Mouse (Mus musculus) CH12.LX (cell line): ENCODE measurements around the gene Dcaf10. TPM values are rescaled to one million over a fixed set of nuclear protein-coding genes. Genes with fewer than 3 reads are reported as not detected.

Experiments
- DNase-seq: peaks from one replicate; pipeline ENCODE4 v3.0.0-alpha.2; 2013; ENCODE audit errors: extremely low read depth
- H3K27ac ChIP-seq: 2 replicates; pipeline ENCODE4 v1.5.1; 2012; ENCODE audit warnings: low read depth, mild to moderate bottlenecking, control low read depth, moderate library complexity; ENCODE audit not compliant: insufficient read depth
- H3K27me3 ChIP-seq: replicated peaks from 2 replicates; pipeline ENCODE3; 2012; ENCODE audit warnings: inconsistent platforms
- H3K36me3 ChIP-seq, 2 experiments: replicated peaks in 1 of 2; 2 replicates each; pipeline versions ENCODE3 to v1.6.1; 2012; ENCODE audit warnings: inconsistent platforms in 1 of 2, low read length in 1 of 2, mild to moderate bottlenecking in 1 of 2, mixed read lengths in 1 of 2, moderate library complexity in 1 of 2; ENCODE audit not compliant: control insufficient read depth in 1 of 2, insufficient read depth in 1 of 2
- H3K4me1 ChIP-seq, 2 experiments: 2 replicates each; pipeline ENCODE4 v1.6.1; 2012; ENCODE audit warnings: inconsistent platforms in 1 of 2, moderate library complexity in 1 of 2; ENCODE audit not compliant: insufficient read depth in 2 of 2, control insufficient read depth in 1 of 2
- H3K4me2 ChIP-seq: 2 replicates; pipeline ENCODE4 v1.6.1; 2012; ENCODE audit warnings: low read depth, mild to moderate bottlenecking, control low read depth; ENCODE audit not compliant: poor library complexity, insufficient read depth, severe bottlenecking
- H3K4me3 ChIP-seq, 3 experiments: fragments of 150-350 bp in 1 of 3; sonication (generic) in 1 of 3; replicated peaks in 1 of 3; 2 replicates each; pipeline versions ENCODE3 to v1.5.1; 2011 to 2012; ENCODE audit warnings: low read depth in 2 of 3, low read length in 2 of 3, mild to moderate bottlenecking in 2 of 3, moderate library complexity in 2 of 3, control low read depth in 1 of 3, improper control_type of control experiment in 1 of 3, inconsistent platforms in 1 of 3, mixed read lengths in 1 of 3; ENCODE audit not compliant: poor library complexity in 1 of 3
- H3K79me2 ChIP-seq: replicated peaks from 2 replicates; pipeline ENCODE4 v1.6.1; 2012; ENCODE audit warnings: mild to moderate bottlenecking, moderate library complexity; ENCODE audit not compliant: control insufficient read depth, poor library complexity, insufficient read depth, severe bottlenecking; ENCODE audit errors: extremely low read depth
- H3K9ac ChIP-seq: 2 replicates; pipeline ENCODE4 v1.6.1; 2012; ENCODE audit warnings: low read depth, mild to moderate bottlenecking, control low read depth, moderate library complexity; ENCODE audit not compliant: insufficient read depth
- H3K9me3 ChIP-seq: replicated peaks from 2 replicates; pipeline ENCODE3; 2012; ENCODE audit warnings: low read length, inconsistent platforms, mixed read lengths
- BHLHE40 ChIP-seq: IDR thresholded peaks from 2 replicates; pipeline ENCODE4 v1.6.1; 2011; ENCODE audit warnings: mild to moderate bottlenecking, low read depth, low read length, improper control_type of control experiment
- CHD2 ChIP-seq: IDR thresholded peaks from 2 replicates; pipeline ENCODE4 v1.6.1; 2011; ENCODE audit warnings: low read length, improper control_type of control experiment
- E2F4 ChIP-seq: IDR thresholded peaks from 2 replicates; pipeline ENCODE4 v1.6.1; 2011; ENCODE audit warnings: low read depth, low read length, improper control_type of control experiment; ENCODE audit not compliant: insufficient replicate concordance
- ELF1 ChIP-seq: IDR thresholded peaks from 2 replicates; pipeline ENCODE4 v1.6.1; 2014; ENCODE audit warnings: low read depth, mild to moderate bottlenecking, inconsistent platforms, low read length, improper control_type of control experiment
- EP300 ChIP-seq: IDR thresholded peaks from 2 replicates; pipeline ENCODE4 v1.6.1; 2011; ENCODE audit warnings: low read length, improper control_type of control experiment
- ETS1 ChIP-seq: conservative IDR thresholded peaks from 2 replicates; pipeline ENCODE4 v1.6.1; 2012; ENCODE audit warnings: low read depth, mild to moderate bottlenecking, inconsistent platforms, low read length, improper control_type of control experiment, moderate library complexity
- GABPA ChIP-seq: IDR thresholded peaks from 2 replicates; pipeline ENCODE4 v1.6.1; 2012; ENCODE audit warnings: low read depth, low read length, improper control_type of control experiment, inconsistent platforms; ENCODE audit not compliant: insufficient replicate concordance
- HCFC1 ChIP-seq: IDR thresholded peaks from 2 replicates; pipeline ENCODE4 v1.6.1; 2012; ENCODE audit warnings: low read depth, mild to moderate bottlenecking, inconsistent platforms, low read length, improper control_type of control experiment
- IRF4 ChIP-seq: IDR thresholded peaks from 2 replicates; pipeline ENCODE4 v1.6.1; 2014; ENCODE audit warnings: low read depth, mild to moderate bottlenecking, inconsistent platforms, low read length, improper control_type of control experiment
- KAT2A ChIP-seq: IDR thresholded peaks from 2 replicates; pipeline ENCODE4 v1.6.1; 2012; ENCODE audit warnings: low read length, improper control_type of control experiment, inconsistent platforms; ENCODE audit not compliant: insufficient replicate concordance
- MAX ChIP-seq: IDR thresholded peaks from 2 replicates; pipeline ENCODE4 v1.6.1; 2011; ENCODE audit warnings: low read length, improper control_type of control experiment
- MAZ ChIP-seq: IDR thresholded peaks from 2 replicates; pipeline ENCODE4 v1.6.1; 2012; ENCODE audit warnings: low read depth, mild to moderate bottlenecking, inconsistent platforms, low read length, improper control_type of control experiment, moderate library complexity
- MEF2A ChIP-seq: IDR thresholded peaks from 2 replicates; pipeline ENCODE4 v1.6.1; 2014; ENCODE audit warnings: low read depth, mild to moderate bottlenecking, inconsistent platforms, low read length, improper control_type of control experiment, borderline replicate concordance
- MXI1 ChIP-seq: IDR thresholded peaks from 2 replicates; pipeline ENCODE4 v1.6.1; 2011; ENCODE audit warnings: mild to moderate bottlenecking, low read depth, low read length, improper control_type of control experiment
- MYC ChIP-seq: IDR thresholded peaks from 2 replicates; pipeline ENCODE4 v1.6.1; 2011; ENCODE audit warnings: low read depth, mild to moderate bottlenecking, improper control_type of control experiment, low read length
- NELFE ChIP-seq: IDR thresholded peaks from 2 replicates; pipeline ENCODE4 v1.6.1; 2011; ENCODE audit warnings: low read depth, low read length, improper control_type of control experiment
- NRF1 ChIP-seq: IDR thresholded peaks from 2 replicates; pipeline ENCODE4 v1.6.1; 2014; ENCODE audit warnings: low read depth, mild to moderate bottlenecking, inconsistent platforms, low read length, improper control_type of control experiment, moderate library complexity
- POLR2A ChIP-seq: IDR thresholded peaks from 2 replicates; pipeline ENCODE4 v1.6.1; 2011; ENCODE audit warnings: low read depth, mild to moderate bottlenecking, improper control_type of control experiment, low read length
- POLR2AphosphoS2 ChIP-seq: IDR thresholded peaks from 2 replicates; pipeline ENCODE4 v1.6.1; 2011; ENCODE audit warnings: low read depth, low read length, improper control_type of control experiment
- RCOR1 ChIP-seq: conservative IDR thresholded peaks from 2 replicates; pipeline ENCODE4 v1.6.1; 2012; ENCODE audit warnings: low read depth, mild to moderate bottlenecking, inconsistent platforms, low read length, improper control_type of control experiment
- TCF12 ChIP-seq: IDR thresholded peaks from 2 replicates; pipeline ENCODE4 v1.6.1; 2014; ENCODE audit warnings: low read depth, mild to moderate bottlenecking, inconsistent platforms, low read length, improper control_type of control experiment
- USF1 ChIP-seq: IDR thresholded peaks from 2 replicates; pipeline ENCODE4 v1.6.1; 2014; ENCODE audit warnings: low read depth, mild to moderate bottlenecking, inconsistent platforms, low read length, improper control_type of control experiment
- USF2 ChIP-seq: conservative IDR thresholded peaks from 2 replicates; pipeline ENCODE4 v1.6.1; 2011; ENCODE audit warnings: low read depth, low read length, improper control_type of control experiment
- ZKSCAN1 ChIP-seq: IDR thresholded peaks from 2 replicates; pipeline ENCODE4 v1.6.1; 2012; ENCODE audit warnings: low read depth, inconsistent platforms, low read length, improper control_type of control experiment, borderline replicate concordance
- ZMIZ1 ChIP-seq: IDR thresholded peaks from 2 replicates; pipeline ENCODE4 v1.6.1; 2012; ENCODE audit warnings: low read depth, mild to moderate bottlenecking, inconsistent platforms, low read length, improper control_type of control experiment
- dilution Hi-C: fragments of 300-500 bp; cut with MboI; formaldehyde crosslinking; loops from 2 replicates; pipeline ENCODE4 v1.14.3; 2020; ENCODE audit warnings: low sequenced_read_pairs; ENCODE audit not compliant: extremely low pct_unique_long_range_greater_than_20kb, extremely low pct_ligation_motif_present
- in situ Hi-C: fragments of 300-500 bp; cut with MboI; formaldehyde crosslinking; loops from 3 replicates; pipeline ENCODE4 v1.14.3; 2019; ENCODE audit warnings: low sequenced_read_pairs, low pct_ligation_motif_present, low pct_unique_long_range_greater_than_20kb, mixed read lengths
- polyA plus RNA-seq: library from polyadenylated mRNA; unstranded; fragments of >175 nt; gene quantifications from 2 replicates; pipeline ENCODE4 v1.2.1, GENCODE M21; 2012; ENCODE audit warnings: low read depth; ENCODE audit not compliant: insufficient read length
- total RNA-seq, 2 experiments: library from RNA; depleted of rRNA; stranded (reverse); fragments of 300-350 nt in 1 of 2; fragments of >200 nt in 1 of 2; gene quantifications; 2 replicates each; pipeline ENCODE4 v1.2.3; 2012 to 2014

The Dcaf10 gene
- total and polyA plus RNA-seq, 3 experiments, result 6.8 to 11.6 (median 11.1) TPM

GRCm38 (mm10) chr4:45408427-45409132 lies 66.7 kb downstream of the Dcaf10 start, which contains the start of gene Slc25a51:
TSS of gene Slc25a51 (minus strand) at chr4:45408766.
- peak within 1 kb of the TSS; percentile 99 for H3K9ac ChIP-seq
- peaks cover 7 to 18% of the 10 kb centered on the region in 2 experiments for H3K36me3 ChIP-seq
- H3K4me2 ChIP-seq, result peak within 1 kb of the TSS; percentile 94
- peaks cover 27% of the 10 kb centered on the region for H3K79me2 ChIP-seq
- no peaks in the 10 kb centered on the region for H3K9me3 ChIP-seq
- H3K4me1 ChIP-seq, result peaks cover 9 to 41% of the 10 kb centered on the region in 2 experiments
- no peaks in the 10 kb centered on the region for H3K27me3 ChIP-seq
- TF ChIP-seq GABPA (no peak), MEF2A (peak; percentile 25; the same call in 1 of the 2 replicates), RCOR1 (no peak), ZMIZ1 (peak; percentile 72), MXI1 (peak; percentile 75; the same call in 1 of the 2 replicates), KAT2A (peak; percentile 61; the same call in 1 of the 2 replicates), CHD2 (peak; percentile 70; the same call in 1 of the 2 replicates), ELF1 (peak; percentile 60), MAX (peak; percentile 84), ETS1 (peak; percentile 55), MAZ (peak; percentile 82), BHLHE40 (peak; percentile 62), HCFC1 (peak; percentile 82), USF2 (peak; percentile 75), TCF12 (peak; percentile 73), POLR2AphosphoS2 (no peak), EP300 (no peak), NRF1 (peak; percentile 86), ZKSCAN1 (no peak), USF1 (peak; percentile 94), MYC (0 out of 2 replicates have a peak, but pooled peaks have one; percentile 27), NELFE (peak; percentile 85), IRF4 (peak; percentile 46; the same call in 1 of the 2 replicates), E2F4 (no peak), POLR2A (peak; percentile 91)
- H3K27ac ChIP-seq, result peak within 1 kb of the TSS; percentile 84
- H3K4me3 ChIP-seq, result peak within 1 kb of the TSS; percentile 58 to 95 (median 93)
- DNase-seq, result peak; percentile 96
- in situ Hi-C loops (loop anchor here (10.0 kb wide), 1 partner anchor 304 kb away; the partner anchor contains the start of gene Tomm5), dilution Hi-C loops (no loop called here)
